Mouse (Mus musculus) erythroblast, adult 5-6 weeks (primary cell): ENCODE data around the gene Tex261. TPM values are rescaled to one million over a fixed set of nuclear protein-coding genes. Genes with fewer than 3 reads are reported as not detected.
A peak's percentile ranks its signal among the peaks of the same experiment; 100 is the strongest.
"Not testable (repeated sequence)": the region's sequence is repeated elsewhere in the genome, so short reads cannot be mapped to it uniquely, and the experiment has no call there.

Source experiments
- ATAC-seq: replicated peaks from 2 replicates; pipeline ENCODE4 v1.8.0; 2016; ENCODE audit warnings: moderate number of reproducible peaks, mild to moderate bottlenecking, moderate TSS enrichment, inconsistent platforms; ENCODE audit not compliant: poor library complexity, low FRiP score, severe bottlenecking
- total RNA-seq, 2 experiments: library from RNA; stranded (forward) in 1 of 2; stranded (reverse) in 1 of 2; fragments of 150-400 nt in 1 of 2; fragments of 200-764, 138-1000 nt in 1 of 2; gene quantifications; 2 replicates each; pipeline versions ENCODE4 v1.2.3 to v1.2.4; 2015 to 2017; ENCODE audit warnings: low replicate concordance in 2 of 2

The Tex261 gene
- total RNA-seq (2015; ENCODE audit: low replicate concordance) (14.2 and 28.2 TPM in 2 replicates), total RNA-seq (2017; ENCODE audit: low replicate concordance) (8.1 and 8.6 TPM in 2 replicates)

DNA sequence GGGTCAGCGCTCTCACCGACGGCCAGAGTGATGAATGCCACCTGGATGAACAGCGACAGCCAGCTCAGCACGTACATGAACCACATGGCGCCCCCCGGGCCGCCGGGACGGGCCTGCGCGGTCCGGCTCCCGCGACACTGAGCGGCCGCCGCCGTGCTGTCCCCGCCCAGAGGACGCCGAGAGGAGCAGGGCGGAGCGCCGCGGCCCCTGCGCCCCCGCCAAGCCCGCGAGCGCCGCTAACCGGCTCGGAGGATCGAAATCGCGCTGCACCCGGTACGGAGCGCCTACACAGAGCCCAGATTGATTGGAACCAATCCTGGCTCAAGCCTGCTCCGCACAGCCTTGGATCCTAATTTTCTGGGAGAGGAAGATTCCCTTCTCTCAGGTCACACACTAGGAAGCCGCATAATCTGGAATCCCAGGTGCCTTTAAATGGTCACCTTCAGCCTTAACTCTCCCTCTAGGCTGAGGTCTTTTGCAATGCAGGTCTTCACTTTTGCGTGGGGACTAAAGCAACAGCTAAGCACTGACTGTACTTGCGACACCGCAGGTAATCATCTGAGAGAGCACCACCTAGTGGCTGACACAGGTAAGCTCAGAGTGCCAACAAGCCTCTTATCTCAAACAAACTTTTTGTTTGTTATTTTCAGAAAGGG lies at the start of gene Tex261:
Tex261 (minus strand) TSS at position 176 of the 656 bp plus-strand sequence.
- peak; percentile 75 for ATAC-seq

DNA sequence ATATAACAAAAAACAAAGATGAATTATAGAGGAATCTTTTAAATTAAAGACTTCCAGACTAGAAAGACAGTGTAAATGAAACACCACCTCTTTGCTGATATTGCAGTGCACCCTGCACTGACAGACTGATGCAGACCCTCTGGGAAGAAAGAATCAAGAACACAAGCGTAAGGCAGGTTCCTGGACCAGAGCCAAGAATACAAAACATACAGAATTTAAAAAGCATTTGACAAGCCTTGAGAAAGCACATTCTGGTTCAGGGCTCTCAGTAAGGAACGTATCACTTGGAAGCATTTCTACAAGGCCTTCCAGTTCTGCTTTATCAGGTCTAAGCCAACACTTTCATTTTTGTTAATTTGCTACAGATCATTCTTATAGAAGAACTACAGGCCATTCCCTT lies 46.2 kb upstream of the Tex261 start:
- no peak for ATAC-seq

DNA sequence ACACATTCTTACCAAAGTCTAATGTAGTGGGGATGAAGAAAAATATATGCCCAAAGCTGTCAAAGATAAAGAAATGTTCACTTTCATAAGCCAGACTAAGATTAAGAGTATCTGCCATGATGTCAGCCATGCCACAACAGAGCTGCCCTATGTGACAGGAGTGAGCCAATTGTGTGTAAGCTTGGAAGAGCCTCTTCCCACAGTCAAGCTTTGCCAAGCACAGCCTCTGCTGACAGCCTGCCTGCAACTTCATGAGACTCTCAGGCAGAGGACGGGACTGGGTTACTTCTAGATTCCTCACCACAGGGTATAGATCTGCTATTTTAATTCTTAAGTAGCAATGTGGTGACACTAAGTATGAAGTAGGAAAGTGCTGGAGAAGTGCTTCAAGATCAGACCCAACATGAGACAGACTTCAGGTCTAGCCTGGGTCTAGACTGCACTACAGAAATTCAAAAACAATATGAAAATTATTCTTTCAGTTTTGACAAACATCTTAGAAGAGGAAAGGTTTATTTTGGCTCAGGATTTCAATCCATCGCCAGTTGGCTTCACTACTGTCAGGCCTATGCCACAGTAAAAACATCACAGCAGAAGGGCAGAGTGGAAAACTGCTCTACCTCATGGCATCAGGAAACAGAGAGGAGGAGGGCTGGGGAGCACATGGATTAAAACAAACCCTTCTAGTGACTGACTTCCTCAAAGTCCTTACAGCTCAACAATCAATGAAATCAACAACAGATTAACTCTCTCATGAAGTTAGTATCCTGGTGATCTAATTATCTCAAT lies 45.3 kb upstream of the Tex261 start:
- ATAC-seq: no peak

DNA sequence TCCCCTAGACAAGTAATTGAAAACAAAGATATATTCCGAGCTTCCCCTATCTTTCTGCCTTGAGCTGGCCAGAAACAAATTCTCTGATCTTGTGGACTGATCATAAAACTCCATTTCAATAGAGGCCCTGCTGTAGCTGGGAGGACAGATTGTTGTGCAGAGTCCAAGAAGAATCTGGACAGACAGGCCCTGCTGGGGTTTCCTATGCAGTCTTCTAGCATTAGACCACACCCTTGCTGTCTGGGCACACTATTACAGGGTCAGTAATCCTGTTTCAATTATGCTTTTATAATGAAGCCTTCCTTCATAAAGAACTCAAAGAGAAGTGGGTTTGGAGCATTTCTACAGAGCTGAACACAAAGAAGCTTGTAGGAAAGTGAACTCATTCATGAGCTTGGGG lies 43.4 kb upstream of the Tex261 start:
- no peak for ATAC-seq

DNA sequence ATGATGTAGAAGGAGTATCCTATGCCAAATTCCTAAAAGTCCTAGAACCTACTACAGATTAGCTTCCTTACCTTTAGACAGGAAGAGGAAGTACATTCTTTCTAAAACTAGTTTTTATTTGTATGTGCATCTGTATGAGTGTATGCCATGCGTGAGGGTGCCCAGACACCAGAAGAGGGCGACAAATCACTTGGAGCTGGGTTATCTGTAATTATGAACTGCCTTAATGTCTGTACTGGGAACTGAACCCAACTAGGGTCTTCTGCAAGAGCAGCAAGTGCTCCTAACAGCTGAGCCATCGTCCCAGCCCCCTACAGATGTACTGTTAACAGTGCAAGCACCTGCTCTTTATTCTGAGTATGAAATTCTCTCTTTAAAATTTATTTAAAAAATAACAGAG lies 40.2 kb upstream of the Tex261 start:
- no peak for ATAC-seq

DNA sequence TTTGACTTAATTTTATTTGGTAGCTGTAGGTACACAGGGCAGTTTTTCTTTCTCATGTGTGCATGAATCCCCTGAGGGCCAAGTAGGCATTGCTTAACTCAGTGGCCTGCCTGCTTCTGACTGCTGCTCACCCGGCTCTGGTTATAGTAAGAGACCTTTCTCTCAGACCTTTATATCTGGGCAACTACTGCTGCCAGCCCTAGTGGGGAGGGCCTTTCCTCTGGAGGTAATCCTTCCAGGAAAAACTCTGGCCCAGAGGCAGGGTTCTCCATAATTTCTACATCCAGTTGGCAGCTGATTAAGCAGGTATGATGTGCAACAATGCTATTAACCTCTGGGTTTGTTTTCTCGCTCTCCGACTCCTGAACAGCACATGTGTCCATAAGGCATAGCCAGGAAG lies 27.2 kb upstream of the Tex261 start:
- no peak for ATAC-seq

DNA sequence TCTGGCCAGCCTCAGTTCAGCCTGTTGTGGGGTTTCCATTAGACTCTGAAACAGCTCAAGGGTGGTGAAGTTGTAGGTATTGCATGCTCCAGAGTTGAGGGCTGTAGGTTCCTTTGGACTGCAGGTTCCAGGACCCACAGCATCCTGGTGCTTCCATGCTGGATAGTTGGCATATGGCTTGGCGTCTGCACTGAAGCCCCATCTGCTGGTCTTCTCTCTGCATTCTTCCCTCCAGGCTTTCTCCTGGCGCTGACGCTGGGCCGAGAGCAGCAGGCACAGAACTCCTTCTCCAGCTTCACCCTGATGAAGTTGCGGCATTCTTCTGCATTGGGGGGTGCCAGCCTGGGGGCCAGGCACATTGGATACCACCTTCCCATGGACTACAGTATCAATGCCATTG lies 26.4 kb upstream of the Tex261 start:
- no peak for ATAC-seq

DNA sequence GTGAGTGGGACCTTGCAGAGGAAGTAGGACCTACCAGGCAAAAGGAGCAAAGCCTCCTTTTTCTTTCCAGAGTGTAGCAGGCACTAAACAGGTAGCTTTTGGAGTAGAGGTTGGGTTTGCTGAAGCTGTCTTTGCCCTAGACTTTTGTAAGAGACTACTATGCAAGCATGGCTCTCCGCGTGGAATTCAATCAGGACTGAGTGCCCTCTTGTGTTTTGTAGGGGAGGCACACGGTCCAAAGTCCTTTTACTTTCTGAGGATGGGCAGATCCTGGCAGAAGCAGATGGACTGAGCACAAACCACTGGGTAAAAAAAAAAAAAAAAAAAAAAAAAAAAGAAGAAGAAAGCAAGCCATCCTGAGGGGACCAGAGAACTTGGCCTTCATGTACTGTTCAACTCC lies 21.1 kb upstream of the Tex261 start:
- no peak for ATAC-seq

DNA sequence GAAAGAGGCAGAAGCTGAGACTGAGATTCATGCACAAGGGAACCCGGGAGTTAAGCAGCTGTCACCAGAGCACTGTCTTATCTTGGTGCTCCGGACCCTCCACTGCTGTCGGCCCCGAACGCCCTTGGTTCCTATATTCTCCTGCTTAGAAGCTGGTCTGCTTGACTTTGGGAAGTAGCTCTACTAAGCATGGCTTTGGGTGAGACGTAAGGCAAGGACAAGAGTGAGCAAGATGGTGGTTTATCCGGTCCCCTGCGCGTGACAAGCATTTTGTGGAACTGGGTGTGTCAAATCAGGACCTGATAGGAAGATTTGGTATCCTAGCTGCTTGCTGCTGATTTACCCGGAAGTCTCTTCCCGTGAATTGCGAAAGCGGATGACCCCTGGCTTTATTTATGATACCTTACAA lies 19.9 kb upstream of the Tex261 start:
- no peak for ATAC-seq

DNA sequence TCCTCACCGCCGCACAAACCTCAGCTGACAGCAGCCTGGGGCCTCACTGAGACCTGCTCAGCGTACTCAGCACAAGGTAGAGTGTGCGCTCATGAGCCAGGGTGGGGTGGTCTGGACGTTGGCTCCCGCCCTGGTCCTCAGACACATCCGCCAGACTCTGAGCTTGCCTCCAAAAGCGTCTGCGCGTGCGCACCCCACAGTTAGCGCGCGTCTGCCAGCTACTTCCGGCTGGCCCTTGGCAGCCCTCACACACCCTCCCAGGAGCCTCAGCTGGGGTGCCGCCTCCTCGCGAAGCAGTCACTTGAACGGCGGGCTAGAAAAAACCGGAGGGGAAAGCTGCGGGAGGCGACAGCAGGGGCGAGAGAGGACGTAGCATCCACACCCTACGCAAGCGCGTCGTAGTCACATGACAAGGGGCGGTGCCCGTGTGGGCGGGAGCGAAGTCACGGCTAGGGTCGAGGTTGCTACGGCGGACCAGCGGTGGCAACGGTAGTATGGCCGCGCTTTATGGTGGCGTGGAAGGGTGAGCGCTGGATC lies 19.2 kb upstream of the Tex261 start, which contains the start of gene Nagk:
Nagk (plus strand) TSS at position 223 of the 537 bp plus-strand sequence.
- ATAC-seq: peak; percentile 93

DNA sequence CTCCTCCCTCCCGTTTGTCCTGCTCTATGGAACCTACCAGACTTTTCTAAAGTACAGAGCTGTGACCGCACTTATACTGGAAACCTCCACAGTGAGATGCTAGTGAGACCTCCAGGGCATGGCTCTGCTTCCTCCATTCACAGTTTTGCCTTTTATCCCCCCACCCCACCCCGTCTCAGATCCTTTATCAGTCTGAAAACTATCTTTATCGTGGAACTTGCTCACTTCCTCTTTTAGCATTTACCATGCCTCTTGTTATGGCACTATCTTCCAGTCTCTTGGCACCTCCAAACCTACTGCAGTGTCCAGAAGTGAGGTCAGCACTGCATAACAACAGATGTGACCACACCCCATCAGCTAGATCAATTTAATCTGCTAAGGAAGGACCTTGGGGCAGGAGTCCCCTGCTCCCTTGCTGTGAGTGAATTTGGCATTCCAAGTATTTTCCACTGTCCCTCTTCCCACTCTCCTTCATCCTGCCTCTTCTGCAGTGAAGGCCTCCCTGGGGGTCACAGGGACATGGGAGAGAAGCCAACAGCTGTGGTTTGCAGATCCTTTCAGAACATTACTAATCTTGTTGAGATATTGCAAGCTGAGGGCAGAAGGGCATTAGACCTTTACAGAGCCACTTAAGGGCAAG lies 15.8 kb upstream of the Tex261 start:
- ATAC-seq: no peak

DNA sequence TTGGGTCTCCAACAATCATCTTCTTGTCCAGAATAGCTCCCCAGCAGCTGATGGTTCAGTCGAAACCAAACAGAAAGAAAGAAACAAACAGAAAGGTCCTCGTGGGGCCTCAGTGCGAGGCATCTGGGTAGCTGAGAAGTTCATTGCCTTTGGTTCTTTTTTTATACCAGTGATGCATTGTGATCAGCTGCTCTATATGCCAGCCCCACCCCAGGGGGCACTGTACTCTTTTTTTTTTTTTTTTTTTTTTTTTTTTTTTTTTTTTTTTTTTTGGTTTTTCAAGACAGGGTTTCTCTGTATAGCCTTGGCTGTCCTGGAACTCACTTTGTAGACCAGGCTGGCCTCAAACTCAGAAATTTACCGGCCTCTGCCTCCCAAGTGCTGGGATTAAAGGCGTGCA lies 14.9 kb upstream of the Tex261 start:
- not testable (repeated sequence) for ATAC-seq

DNA sequence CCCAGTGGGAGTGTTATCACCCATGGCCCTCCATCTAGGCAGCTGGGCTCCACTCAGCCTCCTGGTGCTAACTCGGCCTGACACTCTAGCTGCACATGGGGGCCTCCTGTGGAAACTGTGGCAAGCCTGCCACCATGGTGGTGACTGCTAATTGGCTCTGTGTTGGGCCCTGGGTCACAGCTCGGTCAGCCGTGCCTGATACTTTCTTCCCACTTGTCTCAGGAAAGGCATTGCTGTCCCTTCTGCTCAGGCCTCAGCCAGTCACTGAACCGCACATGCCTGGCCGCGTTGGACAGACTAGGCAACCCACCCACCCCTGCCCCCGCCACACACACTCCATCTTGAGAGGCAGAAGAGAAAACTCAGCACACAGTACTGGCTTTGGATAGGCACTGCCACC lies 12.9 kb upstream of the Tex261 start:
- no peak for ATAC-seq

DNA sequence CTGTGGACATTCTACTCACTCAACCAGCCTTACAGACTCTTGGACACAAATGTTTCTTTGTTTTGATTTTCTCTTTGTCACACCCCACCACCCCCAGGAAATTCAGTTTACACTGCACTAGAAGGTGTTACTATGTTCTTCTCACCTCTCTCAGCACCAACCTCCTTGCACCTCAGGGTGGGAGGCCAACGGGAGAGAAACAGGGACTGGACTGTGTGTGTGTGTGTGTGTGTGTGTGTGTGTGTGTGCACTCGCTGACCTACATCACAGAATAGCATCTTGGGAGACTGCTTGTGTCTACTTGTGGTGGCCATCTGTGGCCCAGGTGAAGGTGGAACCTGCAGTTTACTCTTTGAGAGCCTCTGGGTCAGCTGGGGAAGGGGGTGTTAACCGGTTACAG lies 10.8 kb upstream of the Tex261 start:
- ATAC-seq: no peak

DNA sequence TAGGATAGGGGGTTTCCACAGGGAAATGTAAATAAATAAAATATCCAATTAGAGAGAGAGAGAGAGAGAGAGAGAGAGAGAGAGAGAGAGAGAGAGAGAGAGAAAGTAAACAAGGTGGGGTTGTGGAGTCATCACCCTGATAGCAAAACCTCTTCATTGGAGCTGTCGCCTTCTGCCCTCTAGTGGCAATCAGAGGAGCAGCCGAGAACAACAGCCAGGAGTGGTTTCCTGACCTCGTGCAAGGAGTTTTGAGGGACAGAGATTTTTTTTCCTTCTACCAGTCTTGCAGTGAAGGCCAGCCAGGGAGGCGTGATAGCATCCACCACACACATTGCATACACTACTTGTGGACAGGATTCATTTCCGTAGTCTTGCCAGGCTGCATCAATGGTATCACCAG lies 3.4 kb upstream of the Tex261 start:
- peak; percentile 65 for ATAC-seq

DNA sequence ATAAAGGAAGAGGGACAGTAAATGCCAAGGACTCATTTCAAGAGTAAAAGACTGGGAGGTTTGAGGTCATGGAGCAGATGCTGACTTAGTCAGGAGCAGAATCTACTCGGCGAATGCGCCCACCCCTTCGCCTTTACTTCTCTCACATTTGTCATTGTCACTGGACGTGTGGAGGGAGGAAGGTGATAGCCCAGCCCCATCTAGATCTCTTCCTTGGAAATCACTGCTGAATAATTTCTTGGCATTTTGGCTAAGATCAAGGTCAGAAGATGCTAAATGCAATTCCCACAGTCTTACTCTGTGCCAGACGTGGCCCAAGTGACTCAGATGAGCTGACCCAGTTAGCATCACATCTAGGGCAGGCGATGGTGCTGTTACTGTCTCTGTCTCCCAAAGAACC lies 2.7 kb upstream of the Tex261 start:
- ATAC-seq: no peak

DNA sequence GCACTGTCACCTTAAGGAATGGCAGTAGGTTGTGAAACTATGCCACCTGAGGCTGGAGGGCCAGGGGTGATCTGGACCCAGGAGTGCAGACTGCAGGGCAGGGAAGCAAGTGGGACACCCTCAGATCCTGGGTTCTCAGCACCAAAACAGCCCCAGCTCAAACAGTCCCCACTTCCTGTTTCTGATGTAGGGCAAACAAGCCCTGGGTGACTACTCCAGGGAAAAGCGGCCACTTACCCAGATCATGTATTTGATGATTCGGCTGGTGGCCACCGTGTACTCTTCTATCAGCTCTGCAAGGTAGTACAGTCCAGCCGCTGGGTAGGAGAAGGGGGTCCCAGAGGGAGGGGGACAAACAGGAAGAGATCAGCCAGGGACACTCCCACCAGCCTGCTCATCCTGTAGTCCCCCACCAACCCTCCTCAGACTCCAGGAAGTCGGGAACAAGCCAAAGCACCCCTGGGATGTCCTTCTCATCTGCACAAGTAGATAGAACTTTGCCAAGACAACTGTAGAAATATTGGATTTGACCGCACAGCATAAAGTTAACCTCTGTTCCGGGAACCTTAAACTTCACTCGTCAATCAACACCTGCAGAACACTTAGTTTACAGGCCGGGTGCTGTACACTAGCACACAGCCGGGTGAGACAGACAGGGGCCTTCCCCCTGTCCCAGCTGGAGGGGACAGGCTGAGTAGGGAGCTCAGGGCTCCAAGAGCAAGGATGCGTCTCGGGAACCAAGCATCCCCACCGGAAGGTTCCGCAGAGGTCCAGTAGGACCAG lies 641 bp downstream of the Tex261 start:
- peak; percentile 21; the same call in 1 of the 2 replicates for ATAC-seq

DNA sequence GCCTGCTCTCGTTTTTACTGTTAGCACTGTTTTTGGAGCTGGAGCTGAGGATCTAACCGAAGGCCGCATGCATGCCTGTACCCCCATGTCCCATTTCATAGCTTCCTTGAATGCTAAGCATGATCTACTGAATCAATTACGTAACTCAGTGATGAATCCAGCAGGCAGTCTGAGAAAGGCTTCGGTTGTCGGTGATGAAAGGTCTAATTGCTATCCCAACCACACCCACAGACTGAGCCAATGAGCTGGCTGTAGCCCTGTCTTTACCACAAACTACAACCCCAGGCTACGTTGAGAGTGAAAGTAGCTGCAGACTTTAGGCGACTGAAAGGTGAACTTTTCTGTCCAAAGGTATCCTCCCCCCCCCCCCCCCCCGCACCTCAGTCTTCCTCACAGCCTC lies 1.5 kb downstream of the Tex261 start:
- ATAC-seq: no peak

DNA sequence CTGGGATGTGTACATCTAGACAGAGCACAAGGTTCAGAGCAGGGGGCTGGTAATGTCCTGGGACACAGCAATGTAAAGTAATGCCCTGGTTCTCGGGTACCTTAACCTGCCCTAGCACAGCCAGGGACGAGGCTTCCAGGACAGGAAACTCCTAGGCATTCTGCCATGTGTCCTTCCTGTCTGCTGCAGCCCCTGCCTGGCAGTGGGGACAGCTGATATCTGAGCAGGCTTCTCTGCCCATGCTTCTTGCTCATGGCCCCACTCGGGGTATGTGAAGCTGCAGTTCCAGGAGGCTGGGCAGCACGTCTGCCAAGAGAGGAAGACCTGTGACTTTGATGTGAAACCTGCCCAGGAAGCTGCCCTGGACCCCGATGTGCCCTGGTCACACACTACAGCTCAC lies 7.1 kb downstream of the Tex261 start:
- ATAC-seq: no peak

DNA sequence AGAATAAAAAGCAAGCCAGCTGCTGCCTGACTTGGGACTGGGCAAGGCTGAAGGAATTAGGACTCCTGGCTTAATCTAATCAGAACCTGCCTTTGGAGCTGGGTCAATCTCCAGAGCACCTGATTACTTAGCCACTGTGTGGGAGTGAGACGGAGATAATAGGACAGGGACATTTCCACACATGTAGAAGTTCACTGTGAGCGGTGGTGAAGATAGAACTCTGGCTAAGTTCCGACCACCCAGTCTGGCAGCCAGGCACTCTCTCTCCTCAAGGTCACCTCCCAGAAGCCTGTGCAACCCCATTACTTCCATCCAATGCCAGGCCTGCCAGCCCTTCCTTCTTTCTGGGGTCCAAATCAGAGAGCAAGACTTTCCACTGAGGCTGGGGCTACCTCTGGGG lies 8.6 kb downstream of the Tex261 start:
- no peak for ATAC-seq
